Comparison of ENCODE assay signal across 32 mouse cellular contexts in genomic region chr1:143484936-143485335, GRCm38 (mm10).
"Had no signal": no experiment of that assay in that cellular context is flagged by ENCODE, and none has a peak within 500 bp of the region (broad histone marks: within the 10 kb centered on the region; RNA-seq: fewer than 3 reads in every experiment).

No protein-coding gene starts in this region.

- H3K4me1 ChIP-seq: limb, embryonic 10.5 days; limb, embryonic 12.5 days; limb, embryonic 13.5 days; limb, embryonic 15.5 days; liver, embryonic 12.5 days; liver, embryonic 13.5 days; liver, embryonic 15.5 days; lung, embryonic 15.5 days; megakaryocyte, embryonic 14.5 days; midbrain, embryonic 10.5 days; midbrain, embryonic 12.5 days; midbrain, embryonic 13.5 days; midbrain, embryonic 15.5 days; neural tube, embryonic 12.5 days had no signal

- DNase-seq: left cerebral cortex, postnatal 4 days; liver; liver, embryonic 13.5 days; liver, postnatal 0 days; lung, adult 18-20 months; lung, adult 2 months; lung, embryonic 14.5 days; lung, postnatal 10 days; lung, postnatal 14 days; lung, postnatal 36 days; lung, postnatal 4 days; midbrain, embryonic 14.5 days had no signal

- H3K4me3 ChIP-seq: limb, embryonic 10.5 days; limb, embryonic 12.5 days; limb, embryonic 13.5 days; limb, embryonic 15.5 days; liver, embryonic 12.5 days; liver, embryonic 13.5 days; liver, embryonic 15.5 days; lung, embryonic 15.5 days; megakaryocyte, embryonic 14.5 days; midbrain, embryonic 10.5 days; midbrain, embryonic 12.5 days; midbrain, embryonic 13.5 days; midbrain, embryonic 15.5 days; myocyte; neural tube, embryonic 12.5 days had no signal

- H3K27me3 ChIP-seq: limb, embryonic 12.5 days; limb, embryonic 13.5 days; limb, embryonic 15.5 days; liver, embryonic 12.5 days; liver, embryonic 13.5 days; liver, embryonic 15.5 days; lung, embryonic 15.5 days; megakaryocyte, embryonic 14.5 days; midbrain, embryonic 12.5 days; midbrain, embryonic 13.5 days; midbrain, embryonic 15.5 days; neural tube, embryonic 12.5 days had no signal

- H3K27ac ChIP-seq: limb, embryonic 10.5 days; limb, embryonic 12.5 days; limb, embryonic 13.5 days; limb, embryonic 15.5 days; liver, embryonic 12.5 days; liver, embryonic 13.5 days; liver, embryonic 14.5 days; liver, embryonic 15.5 days; lung, embryonic 15.5 days; macrophage; midbrain, embryonic 10.5 days; midbrain, embryonic 12.5 days; midbrain, embryonic 13.5 days; midbrain, embryonic 15.5 days; neural tube, embryonic 12.5 days had no signal

- H3K9me3 ChIP-seq: limb, embryonic 10.5 days; limb, embryonic 12.5 days; limb, embryonic 13.5 days; limb, embryonic 15.5 days; liver, embryonic 12.5 days; liver, embryonic 13.5 days; liver, embryonic 15.5 days; lung, embryonic 15.5 days; megakaryocyte, embryonic 14.5 days; midbrain, embryonic 10.5 days; midbrain, embryonic 12.5 days; midbrain, embryonic 13.5 days; midbrain, embryonic 15.5 days; neural tube, embryonic 12.5 days had no signal

- H3K4me2 ChIP-seq: limb, embryonic 12.5 days; limb, embryonic 13.5 days; limb, embryonic 15.5 days; liver, embryonic 11.5 days; liver, embryonic 12.5 days; liver, embryonic 13.5 days; liver, embryonic 15.5 days; lung, embryonic 14.5 days; lung, embryonic 15.5 days; midbrain, embryonic 11.5 days; midbrain, embryonic 12.5 days; midbrain, embryonic 13.5 days; midbrain, embryonic 15.5 days; neural tube, embryonic 12.5 days had no signal

- H3K9ac ChIP-seq: limb, embryonic 12.5 days; limb, embryonic 13.5 days; limb, embryonic 15.5 days; liver, embryonic 12.5 days; liver, embryonic 13.5 days; liver, embryonic 14.5 days; liver, embryonic 15.5 days; liver, postnatal 0 days; lung, embryonic 14.5 days; lung, embryonic 15.5 days; midbrain, embryonic 12.5 days; midbrain, embryonic 13.5 days; midbrain, embryonic 15.5 days; neural tube, embryonic 12.5 days had no signal

- H3K36me3 ChIP-seq: limb, embryonic 10.5 days; limb, embryonic 12.5 days; limb, embryonic 13.5 days; limb, embryonic 15.5 days; liver, embryonic 12.5 days; liver, embryonic 13.5 days; liver, embryonic 15.5 days; lung, embryonic 15.5 days; midbrain, embryonic 10.5 days; midbrain, embryonic 12.5 days; midbrain, embryonic 13.5 days; midbrain, embryonic 15.5 days; neural tube, embryonic 12.5 days had no signal

- ATAC-seq: liver, embryonic 12.5 days; liver, postnatal 0 days; lung, postnatal 0 days; midbrain, embryonic 13.5 days; midbrain, embryonic 15.5 days; midbrain, embryonic 16.5 days had no signal
